Mouse (Mus musculus) lung, postnatal 36 days (tissue): ENCODE data around the gene Cul1.
A peak's percentile ranks its signal among the peaks of the same experiment; 100 is the strongest.

ENCODE experiments used
- DNase-seq: peaks from one replicate; pipeline ENCODE4 v3.0.0; 2022; ENCODE audit warnings: mixed read lengths

Gene Cul1

DNA sequence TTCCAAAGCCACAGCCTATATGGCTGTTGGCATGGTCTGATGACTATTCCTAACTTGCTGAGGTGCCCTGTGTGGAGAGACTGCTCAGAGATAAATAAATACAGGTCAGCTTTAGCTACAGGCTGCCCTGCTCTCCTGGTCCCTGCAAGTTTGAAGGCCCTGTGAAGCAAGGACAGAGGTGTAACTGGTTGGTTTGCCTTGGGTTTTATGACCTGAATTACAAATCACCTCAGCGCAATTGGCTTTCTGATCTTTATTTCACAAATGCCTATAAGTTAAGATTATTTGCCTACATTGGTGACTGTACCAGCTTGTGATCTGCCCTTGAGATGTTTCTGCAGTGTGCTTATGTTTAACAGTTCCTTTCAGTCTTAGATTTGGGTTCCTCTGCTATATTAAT lies 28.8 kb downstream of the Cul1 start:
- no peak for DNase-seq

- DNase-seq: no peak
These were observed 41.4 kb downstream of the Cul1 start for GRCm38 (mm10) chr6:47494562-47494961.

DNA sequence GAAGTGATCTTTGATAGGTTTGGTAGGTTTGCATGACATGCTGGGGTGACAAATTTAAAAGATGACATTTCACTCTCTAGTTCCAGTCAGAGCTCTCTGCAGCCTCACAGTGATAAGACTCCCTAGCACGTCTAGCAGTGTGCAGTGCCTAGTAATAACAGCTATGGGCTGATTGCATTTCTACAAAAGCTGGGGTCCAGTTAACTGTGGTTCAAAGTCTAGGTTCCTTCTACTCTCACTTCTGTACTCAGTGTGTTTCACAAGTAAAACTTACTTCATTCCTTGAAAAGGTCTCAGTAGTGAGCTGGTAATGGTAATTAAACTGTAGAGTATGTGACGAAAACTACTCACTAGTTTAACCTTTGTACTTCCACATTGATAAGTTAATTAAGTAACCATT lies 66.8 kb downstream of the Cul1 start:
- DNase-seq: no peak

DNA sequence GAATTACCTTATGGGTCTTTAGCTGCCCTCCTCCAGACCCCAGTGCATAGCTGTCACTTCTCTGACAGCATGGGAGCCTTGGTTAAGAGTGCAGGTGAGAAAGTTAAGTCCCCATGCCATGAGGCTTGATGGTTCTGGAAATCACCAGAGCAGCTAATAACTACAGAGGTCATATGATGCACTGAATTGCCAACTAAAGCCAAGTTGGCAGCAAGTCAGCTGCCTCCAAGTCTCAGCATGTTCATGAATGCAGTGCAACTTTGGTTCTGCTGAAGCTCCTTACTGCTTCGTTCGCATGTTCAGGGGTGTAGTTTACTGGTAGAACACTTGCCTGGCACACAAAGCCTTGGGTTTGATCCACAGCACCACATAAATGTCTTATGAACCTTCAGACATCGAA lies 69.2 kb downstream of the Cul1 start:
- no peak for DNase-seq

- no peak for DNase-seq
These were observed 71.8 kb downstream of the Cul1 start for GRCm38 (mm10) chr6:47525041-47525440.

- no peak for DNase-seq
These were observed 73.2 kb downstream of the Cul1 start for GRCm38 (mm10) chr6:47526446-47526845.

DNA sequence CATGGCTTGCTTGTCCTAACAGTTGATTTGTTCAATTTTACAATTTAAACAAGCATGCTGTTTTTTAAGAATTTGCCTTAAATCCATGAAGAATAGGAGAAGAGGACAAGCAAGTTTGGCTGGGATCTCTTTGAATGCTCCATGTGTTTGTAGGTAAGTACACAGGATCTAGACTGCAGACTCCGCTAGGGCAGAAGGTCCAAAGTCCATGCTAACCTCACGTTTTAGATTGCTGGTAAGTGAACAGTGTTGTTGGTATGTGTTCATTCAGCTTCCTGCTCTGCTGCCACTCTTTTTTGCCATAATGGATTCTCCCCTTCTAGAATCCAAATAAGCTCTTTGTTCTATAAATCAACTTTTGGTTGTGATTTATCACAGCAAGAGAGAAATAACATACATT lies 73.9 kb downstream of the Cul1 start:
- no peak for DNase-seq

DNA sequence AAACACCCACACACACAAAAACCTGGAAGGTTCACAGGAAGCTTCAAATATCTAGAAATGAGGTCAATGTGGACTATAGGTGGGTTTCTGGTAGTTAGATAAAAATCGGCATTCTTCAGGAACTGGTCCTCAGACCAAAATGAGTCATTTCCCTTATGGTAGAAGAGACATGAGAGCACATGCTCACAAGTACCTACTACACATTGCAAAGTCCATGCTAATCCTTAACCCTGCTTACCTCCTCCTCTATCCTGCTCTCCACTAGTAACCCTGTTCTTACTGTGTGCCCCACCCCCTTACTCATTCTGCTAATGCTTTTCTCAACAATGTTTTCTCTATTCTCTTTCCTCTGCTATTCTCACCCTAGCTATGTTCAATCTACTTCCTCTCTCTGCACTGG lies 74.5 kb downstream of the Cul1 start:
- no peak for DNase-seq

GRCm38 (mm10) chr6:47532547-47532946 lies 79.3 kb downstream of the Cul1 start:
- no peak for DNase-seq

DNA sequence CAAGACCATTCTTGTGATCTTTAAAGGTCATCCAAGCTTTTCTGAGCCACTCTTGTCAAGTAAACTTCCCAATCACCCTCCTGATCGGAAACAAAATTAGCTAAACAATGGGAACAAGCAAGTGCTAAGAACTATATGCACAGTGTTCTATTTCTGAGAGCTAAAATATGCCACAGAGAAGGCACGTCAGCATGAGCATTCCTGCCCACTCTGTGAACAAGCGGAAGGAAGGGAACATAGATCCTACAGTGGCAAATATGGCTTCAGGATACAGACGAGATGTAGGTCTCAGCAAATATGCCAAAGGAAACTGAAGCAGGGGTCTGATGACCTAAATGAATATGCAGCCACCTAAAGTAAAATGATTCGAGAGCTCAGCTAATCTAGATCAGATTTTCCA lies 82.1 kb downstream of the Cul1 start:
- DNase-seq: no peak

GRCm38 (mm10) chr6:47552280-47552679 lies 99.1 kb downstream of the Cul1 start:
- no peak for DNase-seq

DNA sequence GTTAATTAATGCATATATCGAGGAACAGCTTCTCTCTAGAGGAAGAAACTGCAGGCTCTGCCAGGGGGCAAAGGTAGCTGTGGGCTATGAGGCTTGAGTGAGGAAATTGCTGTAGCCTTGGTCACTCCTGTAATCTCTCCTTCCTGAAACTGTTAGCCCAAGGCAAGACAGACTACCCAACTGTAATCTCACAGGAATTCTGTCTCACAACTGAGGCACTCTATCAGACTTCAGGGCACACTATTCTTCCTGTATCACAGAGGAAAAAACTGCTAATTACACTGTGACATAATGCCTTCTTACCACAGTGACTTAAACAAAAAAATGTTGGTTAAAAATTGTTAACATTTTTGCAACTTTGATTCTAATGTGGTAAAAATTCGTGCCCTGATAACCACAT lies 106.1 kb downstream of the Cul1 start:
- no peak for DNase-seq

- DNase-seq: no peak
These were observed 107.2 kb downstream of the Cul1 start for GRCm38 (mm10) chr6:47560407-47560806.

DNA sequence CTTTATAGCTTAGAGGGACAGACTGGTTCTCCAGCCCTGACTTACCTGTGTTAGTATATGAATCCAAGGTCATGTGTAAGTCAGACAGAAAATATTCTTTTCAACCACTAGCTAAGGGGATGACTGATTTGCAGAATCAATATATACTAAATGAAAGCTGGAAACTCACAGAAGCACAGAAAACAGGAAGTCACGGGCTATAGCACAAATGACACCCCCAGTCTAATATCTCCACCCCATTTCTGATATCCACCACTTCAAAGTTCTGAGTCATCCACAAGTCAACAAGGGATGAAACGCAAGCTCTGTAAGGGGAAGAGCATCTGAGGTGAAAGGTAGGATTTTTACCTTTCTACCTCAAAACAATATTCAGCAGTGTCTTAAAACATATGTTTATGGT lies 107.6 kb downstream of the Cul1 start:
- no peak for DNase-seq

- peak; percentile 21 for DNase-seq
These were observed 108.2 kb downstream of the Cul1 start for GRCm38 (mm10) chr6:47561426-47561825.

DNA sequence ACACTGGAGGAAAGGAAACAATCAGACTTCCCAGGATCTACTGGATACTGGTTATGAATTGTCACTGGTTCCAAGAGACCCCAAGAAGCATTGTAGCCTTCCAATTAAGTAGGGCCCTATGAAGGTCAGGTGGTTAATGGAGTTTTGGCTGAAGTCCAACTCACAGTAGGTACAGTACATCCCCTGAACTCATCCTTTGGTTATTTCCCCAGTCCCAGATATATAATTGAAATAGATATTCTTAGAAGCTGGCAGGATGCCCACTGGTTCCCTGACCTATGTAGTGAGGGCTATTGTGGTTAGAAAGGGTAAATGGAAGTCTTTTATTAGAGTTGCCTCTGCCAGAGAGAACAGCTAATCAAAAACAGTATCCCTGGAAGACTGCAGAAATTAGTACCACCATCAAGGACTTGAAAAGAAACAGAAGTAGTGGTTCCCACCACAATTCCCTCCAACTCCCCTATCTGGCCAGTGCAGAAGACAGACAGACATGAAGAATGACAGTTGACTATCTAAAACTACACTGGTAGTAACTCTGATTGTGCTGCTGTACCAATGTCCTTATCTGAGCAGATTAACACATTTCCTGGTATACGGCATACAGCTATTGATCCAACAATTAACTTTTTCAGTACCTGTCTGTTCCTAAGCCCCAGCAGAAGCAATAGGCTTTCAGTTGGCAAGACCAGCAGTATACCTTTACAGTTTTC lies 112.3 kb downstream of the Cul1 start:
- DNase-seq: no peak

DNA sequence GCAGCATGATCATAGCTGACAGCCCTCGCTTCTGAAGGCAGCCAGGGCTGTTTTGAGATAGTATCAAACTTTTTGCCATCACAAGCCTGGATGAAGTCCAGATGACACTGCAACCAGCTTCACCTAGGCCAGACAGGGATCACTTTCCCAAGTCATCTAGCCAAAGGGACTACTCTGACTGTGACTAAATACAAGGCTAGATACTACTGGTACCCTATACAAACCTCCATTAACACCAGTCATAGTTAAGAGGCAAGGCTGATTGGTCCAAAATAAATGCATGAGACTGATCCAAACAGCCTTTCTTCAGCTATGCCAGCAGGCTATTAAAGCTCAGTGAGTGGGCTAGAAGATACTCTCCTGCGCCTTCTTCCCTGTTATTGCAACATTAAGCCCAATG lies 119.7 kb downstream of the Cul1 start:
- DNase-seq: no peak
